Mouse (Mus musculus): ENCODE measurements around the gene Lipa. TPM values are rescaled to one million over a fixed set of nuclear protein-coding genes. Genes with fewer than 3 reads are reported as not detected.

Gene Lipa
- total RNA-seq, 2 experiments from 2014 or later = 87.3 to 203 TPM

DNA sequence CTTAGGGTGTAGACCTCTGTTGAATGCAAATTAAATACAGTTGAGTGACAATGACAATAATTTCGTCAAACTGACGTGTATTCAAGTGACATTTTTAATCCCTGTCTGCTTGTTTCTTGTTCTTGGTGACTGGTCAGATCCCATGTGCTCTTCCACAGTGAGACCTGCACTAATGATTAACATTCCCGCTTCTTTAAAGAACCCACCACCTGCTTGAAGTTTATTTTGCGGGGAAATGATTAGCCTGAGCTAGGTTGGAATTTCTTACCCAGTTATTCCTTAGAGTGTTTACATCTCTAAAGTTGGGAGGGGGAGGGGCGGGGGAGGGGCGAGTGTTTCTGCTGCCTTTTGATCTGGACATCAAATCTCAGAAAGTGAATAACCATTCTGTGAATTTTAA, 59.1 kb downstream of the Lipa start:
- DNase-seq = no peak

DNA sequence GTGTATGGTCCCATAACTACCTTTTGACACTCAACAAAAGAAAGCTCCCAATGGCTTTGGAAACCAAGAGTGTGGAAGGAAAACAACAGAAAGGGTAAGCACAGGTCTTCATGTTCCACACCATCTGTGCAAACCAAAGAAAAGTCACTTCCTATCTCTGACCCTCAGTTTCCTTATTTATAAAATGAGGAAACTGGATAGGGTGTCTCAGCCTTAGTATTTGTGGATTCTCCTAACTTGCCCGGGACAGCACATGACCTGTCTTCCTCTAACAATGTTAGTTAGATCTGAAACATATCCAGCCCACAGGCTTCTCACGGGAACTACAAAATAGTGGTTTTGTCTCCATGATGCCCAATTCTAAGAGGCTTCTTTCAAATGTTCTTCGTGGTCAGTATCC, 62.8 kb downstream of the Lipa start:
- no peak for DNase-seq

DNA sequence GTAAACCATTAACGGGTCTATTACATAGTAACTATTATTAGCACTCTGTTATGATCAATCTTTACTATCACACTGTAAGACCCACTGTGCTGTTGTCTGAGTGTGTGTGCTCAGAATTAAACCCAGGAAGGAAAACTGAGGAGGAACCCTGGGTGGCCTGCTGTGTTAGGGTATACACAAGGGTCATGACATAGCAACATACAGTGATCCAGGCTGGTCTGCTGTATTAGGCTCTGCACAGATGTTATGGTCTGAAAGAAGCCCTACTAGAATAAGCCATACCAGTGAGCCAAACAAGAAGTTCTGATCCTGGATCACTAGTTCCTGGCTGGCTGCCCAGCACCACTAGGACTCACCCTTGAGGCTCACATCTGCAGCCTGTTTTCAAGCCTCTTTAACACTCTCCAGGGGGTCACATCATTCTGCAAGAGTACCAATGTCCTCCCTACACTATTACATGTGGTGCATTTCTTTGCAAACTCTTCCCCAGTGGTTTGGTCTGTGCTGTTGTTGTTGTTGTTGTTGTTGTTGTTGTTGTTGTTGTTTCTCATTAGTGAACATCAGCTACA, 65.7 kb downstream of the Lipa start:
- no peak for DNase-seq

GRCm38 (mm10) chr19:34450784-34451370, 76.4 kb downstream of the Lipa start:
- DNase-seq = peak; percentile 19

DNA sequence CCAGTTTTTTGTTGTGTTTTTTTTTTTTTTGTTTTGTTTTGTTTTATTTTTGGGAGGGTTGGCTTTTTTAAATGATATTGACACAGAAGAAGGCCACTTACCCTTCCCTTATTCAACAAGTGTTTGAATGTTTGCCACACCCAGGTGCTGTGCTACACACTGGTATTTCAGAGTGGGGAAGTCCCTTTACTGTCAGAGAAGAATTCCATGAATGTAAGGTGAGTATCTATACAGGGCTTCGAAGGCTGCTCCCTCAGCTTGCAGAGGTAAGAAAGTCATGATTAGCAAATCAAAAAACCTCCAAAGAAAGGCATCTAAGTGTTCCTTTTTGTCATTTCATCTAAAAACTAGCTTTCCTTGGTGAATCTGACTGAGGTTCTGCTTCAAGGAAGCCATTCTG, 78.4 kb downstream of the Lipa start:
- DNase-seq = no peak

GRCm38 (mm10) chr19:34445410-34446012, 81.8 kb downstream of the Lipa start:
- peak in 1 of 2 experiments; percentile 28 for DNase-seq

GRCm38 (mm10) chr19:34444785-34445184, 82.5 kb downstream of the Lipa start:
- DNase-seq = no peak

Other genes with a start within 250 kb of the Lipa start
- 10 to 100 TPM in 1 of 2 experiments, 1 to 10 TPM in 1; 9.0 to 15.0 TPM for gene Fas, start 236.8 kb downstream of the Lipa start, total RNA-seq (2021)
- under 1 TPM; 0.26 to 0.50 TPM for gene Ch25h, start 52.3 kb downstream of the Lipa start, total RNA-seq (2021)
- 1 to 10 TPM; 4.1 to 5.8 TPM for gene Ifit2, start 23.2 kb upstream of the Lipa start, total RNA-seq (2021)
- gene Ifit3, start 56.1 kb upstream of the Lipa start, total RNA-seq (2021) = 10 to 100 TPM; 10.9 to 13.1 TPM
- gene Ifit1bl1, start 74.5 kb upstream of the Lipa start, total RNA-seq (2021) = under 1 TPM; 0.40 to 0.92 TPM
- gene Ifit3b, start 80.5 kb upstream of the Lipa start, total RNA-seq (2021) = 1 to 10 TPM; 3.5 to 3.7 TPM
- under 1 TPM; 0.26 to 0.43 TPM for gene Ifit1bl2, start 113.3 kb upstream of the Lipa start, total RNA-seq (2021)
- gene Ifit1, start 113.4 kb upstream of the Lipa start, total RNA-seq (2021) = 1 to 10 TPM; 4.6 to 6.2 TPM
- gene Slc16a12, start 219.8 kb upstream of the Lipa start, total RNA-seq (2021) = under 1 TPM; 0.33 to 0.36 TPM

All from adrenal gland, postnatal 36 days (tissue).